Comparison of ENCODE assay signal across 9 mouse cellular contexts in the genomic region with DNA sequence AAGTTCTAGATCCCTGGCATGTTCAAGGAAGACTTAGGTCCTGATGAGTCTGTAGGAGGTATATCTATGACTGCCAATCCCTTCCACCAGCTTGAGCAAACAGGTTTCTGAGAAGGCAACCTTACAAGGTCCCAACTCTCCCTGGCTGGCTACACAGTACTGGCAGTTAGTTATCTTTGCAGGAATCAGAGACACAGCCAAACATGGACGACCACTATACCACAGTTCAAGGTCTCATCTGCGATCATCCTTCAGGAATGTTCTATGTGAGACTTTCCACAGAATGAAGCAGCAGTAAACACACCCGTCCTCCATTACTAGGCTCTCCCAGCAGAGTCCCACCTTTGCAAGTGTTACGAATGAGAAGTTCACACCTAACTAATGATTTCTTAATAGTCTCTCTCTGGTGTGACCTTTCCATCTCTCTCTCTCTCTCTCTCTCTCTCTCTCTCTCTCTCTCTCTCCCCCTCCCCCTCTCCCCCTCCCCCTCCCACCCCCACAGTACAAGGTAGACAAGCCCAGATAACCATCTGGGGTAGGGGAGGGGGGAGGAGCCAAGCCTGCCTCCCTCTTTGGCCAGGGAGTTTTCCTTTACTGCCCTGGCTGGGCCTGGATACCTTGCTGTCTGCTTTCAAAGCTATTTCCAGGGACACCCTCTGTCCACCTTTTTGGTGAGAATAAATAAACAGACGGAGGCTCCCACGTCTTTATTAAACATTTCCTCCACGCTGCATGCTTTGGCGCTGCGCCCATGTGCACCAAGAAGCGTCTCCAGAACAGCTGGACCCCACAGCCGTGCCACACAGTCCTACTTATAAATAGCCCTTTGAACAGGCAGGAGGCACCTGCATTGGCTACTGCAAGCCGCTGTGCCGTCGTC.
DNase-seq lines count a peak whose midpoint lies in the region; ATAC-seq lines count a peak whose summit lies in the region.
"Had no signal": no experiment of that assay in that cellular context is flagged by ENCODE, and none has a peak within 500 bp of the region (broad histone marks: within the 10 kb centered on the region; RNA-seq: fewer than 3 reads in every experiment).

No protein-coding gene starts in this region.

- peak overlapping the region; percentile 85 for H3K27ac ChIP-seq in neural tube, embryonic 13.5 days (replicated peaks)

- ATAC-seq in cerebellum, adult (ENCODE audit: insufficient number of reproducible peaks, low FRiP score, low TSS enrichment): 0 out of 2 replicates have a peak, but pooled peaks have one; percentile 11
- ATAC-seq in neural tube, embryonic 13.5 days (ENCODE audit: low read depth): peak; percentile 66
- no peak for ATAC-seq in erythroblast, adult 5-6 weeks (replicated peaks; ENCODE audit: low FRiP score, poor library complexity, severe bottlenecking)

- peak overlapping the region; percentile 53 for H3K4me2 ChIP-seq in neural tube, embryonic 13.5 days

- no peak for DNase-seq in cerebellum, adult 11-12 months
- DNase-seq in right cerebral cortex, adult 2 months (ENCODE audit: low spot score in 2 of 2): peak; percentile 32 to 43
- DNase-seq in right cerebral cortex, postnatal 4 days: no peak
- DNase-seq in kidney, postnatal 10 days: peak; percentile 71
- DNase-seq in adipocyte (ENCODE audit: low spot score): no peak

- H3K27me3 ChIP-seq in neural tube, embryonic 13.5 days: peaks cover 43% of the 10 kb centered on the region

- H3K36me3 ChIP-seq in neural tube, embryonic 13.5 days: no peaks in the 10 kb centered on the region

- H3K4me3 ChIP-seq in neural tube, embryonic 13.5 days: peak overlapping the region; percentile 24

- H3K4me1 ChIP-seq in neural tube, embryonic 13.5 days (replicated peaks): peaks cover 40% of the 10 kb centered on the region

- 20% methylated on average over 14 of the region's 14 CpGs for WGBS in neural tube, embryonic 13.5 days

- H3K9ac ChIP-seq in neural tube, embryonic 13.5 days: peak overlapping the region; percentile 69

- H3K9me3 ChIP-seq in neural tube, embryonic 13.5 days: no peaks in the 10 kb centered on the region
- H3K9me3 ChIP-seq: megakaryocyte, embryonic 14.5 days had no signal

Comparison
In these comparisons a context has a peak if more than half of its experiments do, and no peak if none do; other contexts are left out.
1. DNase-seq: peak in right cerebral cortex, adult 2 months (2 of 2) and kidney, postnatal 10 days (single experiment); none in cerebellum, adult 11-12 months (single experiment), right cerebral cortex, postnatal 4 days (single experiment) and adipocyte (single experiment).